Mouse (Mus musculus) cortical plate, adult 2 months (tissue): Measurements from ENCODE around the gene Cpd.

ENCODE experiments used
- CTCF ChIP-seq: fragments of 200-500 bp; IDR thresholded peaks from 2 replicates; pipeline ENCODE4 v1.5.1; 2011; ENCODE audit warnings: mild to moderate bottlenecking, control low read depth, low read length; ENCODE audit not compliant: insufficient read depth; ENCODE audit errors: extremely low read depth
- POLR2A ChIP-seq: fragments of 200-500 bp; IDR thresholded peaks from 2 replicates; pipeline ENCODE4 v1.6.1; 2011; ENCODE audit warnings: mild to moderate bottlenecking, low read length, control low read depth; ENCODE audit not compliant: insufficient read depth; ENCODE audit errors: extremely low read depth

DNA sequence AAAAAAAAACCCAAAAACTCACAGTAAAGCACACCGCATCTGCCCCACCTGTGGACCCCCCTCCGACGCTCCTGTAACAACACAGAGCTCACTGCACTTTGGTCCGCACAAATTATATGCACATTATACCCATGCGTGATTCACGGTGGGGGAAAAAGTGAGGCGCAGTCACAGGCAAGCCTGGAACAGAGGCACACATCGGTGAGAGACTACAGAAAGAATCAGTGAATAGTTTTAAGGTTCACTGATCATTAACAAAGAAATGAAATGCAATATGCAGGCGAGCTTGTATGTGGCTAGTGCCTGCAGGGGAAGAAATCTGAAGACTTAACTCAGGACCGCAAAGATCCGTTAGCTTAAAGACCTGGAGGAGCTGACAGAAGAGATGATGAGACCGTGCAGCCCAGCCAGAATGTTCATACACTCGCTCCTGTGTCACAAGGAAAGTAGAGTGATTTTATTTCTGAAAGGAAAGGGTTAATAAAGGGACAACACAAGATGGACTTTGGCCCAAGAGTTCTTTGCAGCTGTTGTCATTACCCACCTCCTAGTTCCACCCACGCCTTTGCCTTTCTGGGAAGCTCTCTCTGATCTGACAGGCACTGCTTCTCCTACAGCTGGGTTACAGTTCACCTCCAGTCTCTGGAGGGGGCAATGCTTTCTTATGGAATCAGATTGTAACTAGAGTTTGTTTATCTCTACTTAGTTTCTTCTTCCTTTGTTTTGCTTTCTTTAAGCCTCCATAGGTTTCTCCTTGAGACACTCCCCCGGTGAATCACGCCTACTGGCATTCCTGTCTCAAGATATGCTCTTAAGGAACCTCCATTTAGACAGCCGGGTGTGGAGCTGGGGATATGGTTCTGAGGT lies 7.9 kb upstream of the Cpd start:
- TF ChIP-seq CTCF (no peak), POLR2A (no peak)
